Mouse (Mus musculus): ENCODE data around the gene Itch.

- no peak for TF ChIP-seq POLR2A (IDR thresholded peaks at IDR 0.05; ENCODE audit: insufficient read depth, low read depth, low read length)
- TF ChIP-seq CTCF (IDR thresholded peaks at IDR 0.05; ENCODE audit: insufficient read depth, low read depth, low read length): no peak
These were observed 910 bp downstream of the Itch start for GRCm38 (mm10) chr2:155133977-155134860.

All from olfactory bulb, adult 2 months (tissue).